Mouse (Mus musculus) retina, embryonic 14.5 days (tissue): ENCODE measurements around the gene Fhit.
"Not testable (repeated sequence)": the region's sequence is repeated elsewhere in the genome, so short reads cannot be mapped to it uniquely, and the experiment has no call there.

Experiments
- DNase-seq: peaks from one replicate; pipeline ENCODE4 v3.0.0-alpha.2; 2015; ENCODE audit warnings: low spot score

Gene Fhit

DNA sequence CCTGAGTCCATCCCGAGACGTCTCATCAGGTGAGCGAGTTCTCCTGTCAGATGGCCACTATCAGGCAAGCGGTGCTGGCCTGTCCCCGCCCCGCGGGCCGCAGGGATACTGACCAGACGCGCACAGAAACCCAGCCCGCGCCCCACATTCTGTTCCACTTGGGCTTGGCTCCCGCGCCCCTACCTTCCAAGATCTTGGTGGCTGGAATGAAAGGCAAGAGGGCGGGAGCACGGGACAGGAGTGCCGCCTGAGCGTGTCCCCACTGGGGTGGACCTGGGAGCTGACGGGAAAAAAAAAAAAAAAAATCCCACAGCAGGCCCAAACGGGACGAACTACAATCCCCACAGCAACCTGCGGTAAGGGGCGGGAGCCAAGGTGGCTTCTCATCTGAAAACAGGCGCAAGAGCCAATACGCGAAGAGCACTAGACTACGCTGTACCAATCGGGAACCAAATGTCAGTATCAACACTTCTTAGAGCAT, at the start of gene Fhit:
Fhit (minus strand) TSS at position 285 of the 481 bp plus-strand sequence.
- DNase-seq = peak; percentile 88

DNA sequence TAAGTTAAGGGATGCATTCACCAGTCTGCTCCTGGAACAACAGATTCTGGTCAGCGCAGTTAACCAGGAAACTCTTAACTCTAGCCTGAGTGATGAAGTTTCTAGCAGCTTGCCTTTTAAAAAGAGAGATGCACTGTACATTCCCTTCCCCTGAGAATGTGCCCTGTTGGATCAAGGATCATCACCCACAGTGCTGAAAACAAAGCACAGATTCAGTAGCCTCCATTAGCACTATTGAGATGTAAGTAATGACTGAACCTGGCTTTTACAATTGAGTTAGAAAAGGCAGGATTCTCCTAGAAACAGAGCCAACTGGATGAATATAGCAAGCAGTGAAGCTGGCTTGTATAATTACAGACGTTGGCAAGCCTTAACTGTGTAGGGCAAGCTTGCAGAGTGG, 45.0 kb upstream of the Fhit start:
- DNase-seq = no peak

DNA sequence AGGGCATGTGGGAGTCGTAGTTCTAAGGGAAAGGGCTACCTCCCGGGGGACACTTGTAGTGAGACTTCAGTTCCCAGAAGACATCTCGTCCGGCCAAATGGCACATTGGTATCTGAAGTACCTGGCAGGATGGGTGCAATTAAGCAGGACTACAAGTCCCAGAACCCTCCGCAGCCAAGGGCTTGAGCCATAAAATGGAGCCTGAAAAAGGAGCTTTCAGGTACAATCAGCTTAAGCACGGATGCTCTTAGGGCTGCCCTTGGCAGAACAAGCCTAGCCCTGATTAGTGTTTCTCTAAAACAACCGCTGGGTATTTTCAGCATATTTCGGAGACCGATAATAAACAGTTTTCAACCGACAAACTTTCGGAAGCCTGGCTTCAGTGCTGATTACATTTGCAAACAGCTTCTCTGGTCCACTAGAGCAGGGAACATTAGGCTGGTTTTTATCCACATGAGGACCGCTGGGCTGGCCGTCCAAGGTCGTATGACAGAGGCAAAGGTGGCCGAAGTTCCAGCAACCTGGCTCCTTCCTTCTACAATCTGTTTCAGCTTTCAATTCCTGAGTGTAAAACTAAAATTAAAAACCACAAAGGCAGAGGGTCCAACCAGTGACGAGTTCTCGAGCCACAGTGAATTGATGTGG, 907 bp downstream of the Fhit start:
- DNase-seq = peak; percentile 85

- DNase-seq = no peak
These were observed 2.2 kb downstream of the Fhit start for GRCm38 (mm10) chr14:11159641-11160040.

DNA sequence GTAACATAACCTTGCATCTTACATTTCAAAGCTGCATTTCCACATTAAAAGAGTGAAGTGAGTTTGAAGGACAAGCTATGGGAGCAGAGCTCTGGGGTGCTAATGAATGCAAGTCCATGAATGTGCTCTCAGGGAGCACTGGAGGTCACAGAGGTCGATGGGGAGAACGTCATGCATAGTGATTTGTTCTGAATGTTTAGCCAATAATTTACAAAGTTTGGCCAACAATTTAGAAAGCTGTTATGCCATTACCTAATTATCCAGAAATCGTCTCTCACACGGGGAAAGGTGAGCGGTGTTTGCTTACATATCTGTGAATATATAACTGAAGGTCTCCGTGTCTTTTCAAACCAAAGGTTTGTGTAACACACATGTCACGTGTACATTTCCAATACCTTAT, 2.8 kb downstream of the Fhit start:
- DNase-seq = no peak

- DNase-seq = no peak
These were observed 4.1 kb downstream of the Fhit start for GRCm38 (mm10) chr14:11157741-11158140.

DNA sequence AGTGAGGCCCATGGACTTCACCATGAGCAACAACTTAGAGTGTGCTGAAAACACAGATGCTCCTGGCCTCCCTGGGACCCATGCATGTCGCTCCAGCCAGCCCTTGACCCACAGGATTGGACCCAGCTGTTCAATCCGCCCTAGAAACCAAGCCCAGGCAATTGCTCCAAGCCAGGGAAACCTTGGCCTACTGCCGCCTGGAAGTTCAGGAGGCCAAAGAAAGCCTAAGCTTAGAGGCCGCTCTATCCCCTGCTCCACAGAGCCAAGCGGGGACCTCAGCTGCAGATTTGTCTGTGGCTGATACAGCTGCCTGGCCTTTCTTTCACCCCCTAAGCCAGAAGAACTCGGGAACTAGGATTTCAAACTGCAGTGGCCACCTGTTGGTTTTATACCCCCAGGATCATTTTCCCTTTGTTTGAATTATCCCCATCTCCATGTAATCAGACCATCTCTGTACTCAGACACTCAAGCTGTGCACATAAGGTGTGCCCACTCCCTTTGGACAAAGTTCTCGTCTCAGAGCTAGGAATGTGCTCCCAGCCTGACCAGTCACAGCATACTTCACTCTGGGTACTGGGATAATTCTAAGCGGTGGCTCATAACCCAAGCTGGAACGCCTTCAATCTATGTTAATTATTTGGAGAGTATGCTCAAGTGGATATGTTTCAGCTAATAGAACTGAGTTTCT, 10.1 kb downstream of the Fhit start:
- no peak for DNase-seq

DNA sequence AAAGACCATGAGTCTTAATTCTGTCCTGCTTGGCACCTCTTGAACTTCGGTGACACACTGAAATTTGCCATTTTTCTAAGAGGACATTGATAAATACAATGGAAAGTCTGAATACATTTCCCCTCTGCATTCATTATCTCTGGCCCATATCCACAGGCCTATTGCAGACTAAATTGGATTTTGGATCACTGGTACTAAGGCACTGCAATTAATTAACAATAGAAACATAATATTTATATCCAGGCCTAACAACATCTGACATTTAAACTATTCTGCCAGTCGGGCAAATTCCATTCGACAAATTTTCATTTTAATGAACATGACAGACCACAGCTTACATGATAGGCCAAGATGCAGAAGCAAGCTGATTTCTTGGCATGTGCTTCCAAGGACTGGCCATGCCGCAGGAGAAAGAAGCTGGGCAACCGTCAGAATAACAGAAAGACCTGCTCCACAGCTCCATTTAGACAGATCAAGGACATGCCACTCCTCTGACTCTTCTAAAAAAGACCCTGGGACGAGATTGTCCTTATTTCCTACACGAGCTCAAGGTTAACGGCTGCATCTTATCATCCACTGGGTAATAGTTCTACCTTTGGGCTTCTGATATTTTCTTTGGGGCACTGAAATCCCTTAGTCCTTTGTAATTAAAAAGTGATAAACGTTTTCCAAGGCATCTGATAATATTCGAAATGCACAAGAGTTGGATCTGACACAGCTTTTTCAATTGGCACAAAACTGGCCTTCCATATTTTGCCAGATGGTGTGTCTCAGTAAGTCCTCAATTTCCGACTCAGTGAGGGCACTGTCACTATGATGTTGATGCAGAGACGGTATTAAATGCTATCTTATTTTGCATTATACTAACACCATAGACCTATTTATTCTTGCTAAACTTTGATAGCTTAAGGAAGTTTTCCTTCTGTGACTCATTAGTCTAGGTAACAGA, 27.8 kb downstream of the Fhit start:
- no peak for DNase-seq

GRCm38 (mm10) chr14:11132637-11133474, 29.0 kb downstream of the Fhit start:
- no peak for DNase-seq

GRCm38 (mm10) chr14:11125096-11125495, 36.7 kb downstream of the Fhit start:
- DNase-seq = no peak

- no peak for DNase-seq
These were observed 42.8 kb downstream of the Fhit start for GRCm38 (mm10) chr14:11119076-11119475.

GRCm38 (mm10) chr14:11085596-11085995, 76.2 kb downstream of the Fhit start:
- no peak for DNase-seq

- peak; percentile 15 for DNase-seq
These were observed 77.9 kb downstream of the Fhit start for GRCm38 (mm10) chr14:11083946-11084345.

GRCm38 (mm10) chr14:11083462-11083861, 78.4 kb downstream of the Fhit start:
- no peak for DNase-seq

- no peak for DNase-seq
These were observed 98.2 kb downstream of the Fhit start for GRCm38 (mm10) chr14:11063594-11063993.

- DNase-seq = no peak
These were observed 101.6 kb downstream of the Fhit start for GRCm38 (mm10) chr14:11060221-11060620.

GRCm38 (mm10) chr14:11039503-11040300, 122.1 kb downstream of the Fhit start:
- not testable (repeated sequence) for DNase-seq

DNA sequence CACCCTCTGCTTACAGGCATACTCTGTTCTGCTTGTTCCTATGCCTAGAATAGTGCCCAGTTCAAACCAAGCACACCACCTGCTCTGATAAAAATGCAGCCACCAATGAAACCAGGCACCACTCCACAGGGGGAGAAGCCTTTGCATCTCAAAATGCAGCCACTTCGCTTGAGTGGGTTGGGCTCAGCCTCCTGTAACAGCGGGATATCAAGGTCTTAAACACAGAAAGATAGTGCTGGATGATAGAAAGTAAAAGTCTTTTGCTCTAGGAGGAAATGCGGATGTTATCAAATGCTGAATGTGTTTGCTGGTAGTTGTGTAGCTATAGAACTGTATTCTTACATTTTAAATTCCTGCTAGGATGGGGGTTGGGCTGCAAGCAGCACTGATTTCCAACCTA, 140.4 kb downstream of the Fhit start:
- no peak for DNase-seq

GRCm38 (mm10) chr14:10978651-10979050, 183.2 kb downstream of the Fhit start:
- no peak for DNase-seq

GRCm38 (mm10) chr14:10941647-10942046, 220.2 kb downstream of the Fhit start:
- DNase-seq = no peak

DNA sequence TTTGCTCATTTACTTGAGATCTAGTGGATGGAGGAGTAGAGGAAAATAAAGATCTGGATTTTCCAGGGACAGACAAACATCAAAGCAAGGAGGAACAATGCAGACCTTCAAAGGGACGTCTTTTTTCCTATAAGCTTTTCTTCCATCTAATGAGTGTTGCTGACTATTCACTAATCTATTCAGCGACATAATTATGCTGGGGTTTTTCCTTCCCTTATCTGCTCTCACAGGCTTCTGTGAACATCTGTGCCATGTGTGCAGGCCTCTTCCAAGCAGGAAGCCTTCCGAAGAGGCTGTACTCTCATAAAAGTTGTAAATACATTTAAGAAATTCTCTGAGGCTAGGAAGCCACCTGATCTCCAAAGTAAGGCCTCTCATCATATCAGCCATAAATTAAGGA, 228.2 kb downstream of the Fhit start:
- DNase-seq = no peak
